Mouse (Mus musculus): ENCODE measurements around the gene Inf2. TPM values are rescaled to one million over a fixed set of nuclear protein-coding genes. Genes with fewer than 3 reads are reported as not detected.

Inf2 gene
- total and polyA plus RNA-seq, 3 experiments, result 26.1 to 122 (median 55.7) TPM

GRCm38 (mm10) chr12:112556531-112557060 is 32.0 kb upstream of the Inf2 start:
- no peak for DNase-seq (ENCODE audit: low read depth, low spot score)
- Histone ChIP-seq H3K4me3 (ENCODE audit: control insufficient read depth in 1 of 2, insufficient read depth in 1 of 2, low read depth in 2 of 2, low read length in 2 of 2) (no peak overlapping the region), H3K36me3 (ENCODE audit: control insufficient read depth in 1 of 2, insufficient read depth in 2 of 2, low read length in 2 of 2) (no peaks in the 10 kb centered on the region), H3K9ac (ENCODE audit: control insufficient read depth, low read depth, low read length, poor library complexity, severe bottlenecking) (no peak overlapping the region), H3K4me1 (ENCODE audit: control insufficient read depth in 1 of 2, insufficient read depth in 2 of 2, low read length in 2 of 2) (no peaks in the 10 kb centered on the region), H3K79me2 (ENCODE audit: control insufficient read depth, insufficient read depth, low read length, poor library complexity) (no peaks in the 10 kb centered on the region), H3K9me3 (replicated peaks; ENCODE audit: insufficient read depth, low read length) (no peaks in the 10 kb centered on the region), H3K27ac (ENCODE audit: control insufficient read depth, low read depth, low read length) (no peak overlapping the region), H3K27me3 (ENCODE audit: control insufficient read depth in 1 of 2, insufficient read depth in 2 of 2, low read length in 2 of 2) (peaks cover 0 to 7% of the 10 kb centered on the region in 2 experiments; a peak in 1 of 4 replicates)
- peak; percentile 41; the same call in 1 of the 2 replicates for TF ChIP-seq MAX (IDR thresholded peaks at IDR 0.05; ENCODE audit: low read length)
- TF ChIP-seq E2F4 (IDR thresholded peaks at IDR 0.05; ENCODE audit: borderline replicate concordance, low read depth, low read length), result no peak
- TF ChIP-seq TCF12 (IDR thresholded peaks at IDR 0.05; ENCODE audit: low read depth, low read length), result no peak
- TF ChIP-seq GABPA (IDR thresholded peaks at IDR 0.05; ENCODE audit: low read depth, low read length), result no peak

GRCm38 (mm10) chr12:112557219-112557618 is 31.4 kb upstream of the Inf2 start:
- Histone ChIP-seq H3K9me3 (replicated peaks; ENCODE audit: insufficient read depth, low read length) (no peaks in the 10 kb centered on the region), H3K79me2 (ENCODE audit: control insufficient read depth, insufficient read depth, low read length, poor library complexity) (no peaks in the 10 kb centered on the region), H3K27ac (ENCODE audit: control insufficient read depth, low read depth, low read length) (no peak overlapping the region), H3K4me3 (ENCODE audit: control insufficient read depth in 1 of 2, insufficient read depth in 1 of 2, low read depth in 2 of 2, low read length in 2 of 2) (no peak overlapping the region), H3K9ac (ENCODE audit: control insufficient read depth, low read depth, low read length, poor library complexity, severe bottlenecking) (no peak overlapping the region), H3K36me3 (ENCODE audit: control insufficient read depth in 1 of 2, insufficient read depth in 2 of 2, low read length in 2 of 2) (no peaks in the 10 kb centered on the region), H3K4me1 (ENCODE audit: control insufficient read depth in 1 of 2, insufficient read depth in 2 of 2, low read length in 2 of 2) (no peaks in the 10 kb centered on the region), H3K27me3 (ENCODE audit: control insufficient read depth in 1 of 2, insufficient read depth in 2 of 2, low read length in 2 of 2) (peaks cover 4 to 7% of the 10 kb centered on the region in 2 experiments; a peak in 3 of 4 replicates)
- DNase-seq (ENCODE audit: low read depth, low spot score), result no peak
- TF ChIP-seq KAT2A (conservative IDR thresholded peaks at IDR 0.05; ENCODE audit: low read depth, low read length) (no peak), JUND (IDR thresholded peaks at IDR 0.05; ENCODE audit: low read depth, low read length) (no peak), CHD2 (IDR thresholded peaks at IDR 0.05; ENCODE audit: low read length) (no peak), CTCF (IDR thresholded peaks at IDR 0.05 in 2 of 3, conservative IDR thresholded peaks at IDR 0.05 in 1 of 3; ENCODE audit: control insufficient read depth in 1 of 3, insufficient read depth in 1 of 3, low read depth in 2 of 3, low read length in 3 of 3, poor library complexity in 1 of 3, severe bottlenecking in 1 of 3) (no peak), ELF1 (IDR thresholded peaks at IDR 0.05; ENCODE audit: low read depth, low read length) (no peak), E2F4 (IDR thresholded peaks at IDR 0.05; ENCODE audit: borderline replicate concordance, low read depth, low read length) (no peak), TAL1 (IDR thresholded peaks at IDR 0.05; ENCODE audit: low read length) (no peak)

GRCm38 (mm10) chr12:112559231-112559630 is 29.4 kb upstream of the Inf2 start:
- H3K4me3 ChIP-seq (ENCODE audit: control insufficient read depth in 1 of 2, insufficient read depth in 1 of 2, low read depth in 2 of 2, low read length in 2 of 2), result no peak overlapping the region
- no peaks in the 10 kb centered on the region for H3K36me3 ChIP-seq (ENCODE audit: control insufficient read depth in 1 of 2, insufficient read depth in 2 of 2, low read length in 2 of 2)
- no peak overlapping the region for H3K27ac ChIP-seq (ENCODE audit: control insufficient read depth, low read depth, low read length)
- H3K79me2 ChIP-seq (ENCODE audit: control insufficient read depth, insufficient read depth, low read length, poor library complexity), result no peaks in the 10 kb centered on the region
- TF ChIP-seq GABPA (IDR thresholded peaks at IDR 0.05; ENCODE audit: low read depth, low read length), result no peak
- TF ChIP-seq POLR2AphosphoS5 (IDR thresholded peaks at IDR 0.05; ENCODE audit: borderline replicate concordance, low read depth, low read length), result no peak
- TF ChIP-seq SMC3 (IDR thresholded peaks at IDR 0.05; ENCODE audit: low read depth, low read length), result no peak
- no peak for TF ChIP-seq RAD21 (IDR thresholded peaks at IDR 0.05; ENCODE audit: low read depth, low read length)
- TF ChIP-seq USF2 (IDR thresholded peaks at IDR 0.05; ENCODE audit: borderline replicate concordance in 1 of 2, insufficient read depth in 1 of 2, low read depth in 1 of 2, low read length in 2 of 2), result no peak
- TF ChIP-seq NELFE (IDR thresholded peaks at IDR 0.05; ENCODE audit: low read depth, low read length), result no peak
- no peak for TF ChIP-seq GATA1 (IDR thresholded peaks at IDR 0.05; ENCODE audit: low read depth, low read length)
- TF ChIP-seq MAX (IDR thresholded peaks at IDR 0.05; ENCODE audit: low read length), result no peak
- no peak for TF ChIP-seq MYC (IDR thresholded peaks at IDR 0.05; ENCODE audit: low read depth, low read length)
- no peak for TF ChIP-seq CHD2 (IDR thresholded peaks at IDR 0.05; ENCODE audit: low read length)
- no peak for TF ChIP-seq TAL1 (IDR thresholded peaks at IDR 0.05; ENCODE audit: low read length)
- TF ChIP-seq KAT2A (conservative IDR thresholded peaks at IDR 0.05; ENCODE audit: low read depth, low read length), result no peak
- no peak for TF ChIP-seq HCFC1 (IDR thresholded peaks at IDR 0.05; ENCODE audit: low read depth, low read length)
- no peak for TF ChIP-seq UBTF (IDR thresholded peaks at IDR 0.05; ENCODE audit: borderline replicate concordance, insufficient read depth, low read depth, low read length)
- no peak for TF ChIP-seq ZMIZ1 (IDR thresholded peaks at IDR 0.05; ENCODE audit: low read depth, low read length)
- no peak for TF ChIP-seq BHLHE40 (IDR thresholded peaks at IDR 0.05; ENCODE audit: borderline replicate concordance, low read depth, low read length)
- no peak for TF ChIP-seq POLR2A (IDR thresholded peaks at IDR 0.05; ENCODE audit: control insufficient read depth in 1 of 2, insufficient read depth in 1 of 2, low read depth in 1 of 2, low read length in 2 of 2, poor library complexity in 1 of 2)
- TF ChIP-seq NRF1 (IDR thresholded peaks at IDR 0.05; ENCODE audit: insufficient read depth, low read depth, low read length, poor library complexity, severe bottlenecking), result no peak
- TF ChIP-seq CHD1 (IDR thresholded peaks at IDR 0.05; ENCODE audit: low read depth, low read length), result no peak
- no peak overlapping the region for H3K9ac ChIP-seq (ENCODE audit: control insufficient read depth, low read depth, low read length, poor library complexity, severe bottlenecking)
- no peaks in the 10 kb centered on the region for H3K4me1 ChIP-seq (ENCODE audit: control insufficient read depth in 1 of 2, insufficient read depth in 2 of 2, low read length in 2 of 2)
- H3K9me3 ChIP-seq (replicated peaks; ENCODE audit: insufficient read depth, low read length), result no peaks in the 10 kb centered on the region
- peaks cover 4 to 7% of the 10 kb centered on the region in 2 experiments; a peak in 3 of 4 replicates for H3K27me3 ChIP-seq (ENCODE audit: control insufficient read depth in 1 of 2, insufficient read depth in 2 of 2, low read length in 2 of 2)
- DNase-seq (ENCODE audit: low read depth, low spot score), result no peak

All from MEL (cell line).